Mouse (Mus musculus) forebrain, embryonic 16.5 days (tissue): ENCODE measurements around the gene Pgrmc2. TPM values are rescaled to one million over a fixed set of nuclear protein-coding genes. Genes with fewer than 3 reads are reported as not detected.

Experiments used
- ATAC-seq: fragments of 200-750 bp; cut with Nextera tagmentation; 2 replicates; pipeline ENCODE4 v1.8.0; 2017; ENCODE audit warnings: mild to moderate bottlenecking, moderate library complexity
- H3K27ac ChIP-seq: fragments of 300-500 bp; sonication (generic); 2 replicates; pipeline ENCODE4 v1.5.1; 2014; ENCODE audit warnings: low read length, control low read depth
- H3K27me3 ChIP-seq: fragments of 300-500 bp; sonication (generic); replicated peaks from 2 replicates; pipeline ENCODE4 v1.6.1; 2014; ENCODE audit warnings: low read length; ENCODE audit not compliant: control insufficient read depth, insufficient read depth
- H3K36me3 ChIP-seq: fragments of 300-500 bp; sonication (generic); 2 replicates; pipeline ENCODE4 v1.6.1; 2014; ENCODE audit not compliant: control insufficient read depth, insufficient read depth
- H3K4me1 ChIP-seq: fragments of 300-500 bp; sonication (generic); replicated peaks from 2 replicates; pipeline ENCODE4 v1.6.1; 2014; ENCODE audit warnings: low read length; ENCODE audit not compliant: control insufficient read depth, insufficient read depth
- H3K4me2 ChIP-seq: fragments of 300-500 bp; sonication (generic); 2 replicates; pipeline ENCODE4 v1.6.1; 2014; ENCODE audit warnings: mild to moderate bottlenecking, low read length, control low read depth
- H3K4me3 ChIP-seq: fragments of 300-500 bp; sonication (generic); replicated peaks from 2 replicates; pipeline ENCODE4 v1.5.1; 2014; ENCODE audit warnings: mild to moderate bottlenecking, low read length, control low read depth
- H3K9ac ChIP-seq: fragments of 300-500 bp; sonication (generic); replicated peaks from 2 replicates; pipeline ENCODE4 v1.6.1; 2014; ENCODE audit warnings: low read depth, low read length, control low read depth
- H3K9me3 ChIP-seq: fragments of 300-500 bp; sonication (generic); 2 replicates; pipeline ENCODE4 v1.6.1; 2016; ENCODE audit warnings: low read length; ENCODE audit not compliant: control insufficient read depth
- WGBS: fragments of 180-500 bp; shearing (Covaris S2); extraction: QIAGEN DNeasy Blood & Tissue Kit; methylation state at CpG from one replicate; pipeline ENCODE4 v1.1.7; 2014; 5-methylcytosine and 5-hydroxymethylcytosine counted together
- polyA plus RNA-seq: library from polyadenylated mRNA; unstranded; fragments of >200 nt; fragmentation: Nextera tagmentation; extraction: Ambion mirVana; gene quantifications from 2 replicates; pipeline ENCODE4 v1.2.1, GENCODE M21; 2015

The Pgrmc2 gene
- polyA plus RNA-seq, 1 experiment from 2014 or later = 29.1 TPM

- Histone ChIP-seq H3K4me1 (peaks cover 5% of the 10 kb centered on the region), H3K9me3 (0 out of 2 replicates have a peak, but pooled peaks cover 2% of the 10 kb centered on the region), H3K4me3 (no peak overlapping the region), H3K27ac (no peak overlapping the region), H3K4me2 (no peak overlapping the region), H3K9ac (no peak overlapping the region), H3K36me3 (no peaks in the 10 kb centered on the region), H3K27me3 (no peaks in the 10 kb centered on the region)
- no peak for ATAC-seq
- WGBS = 96% methylated on average over 3 of the region's 3 CpGs
Measured at GRCm38 (mm10) chr3:41053334-41053733, 29.5 kb downstream of the Pgrmc2 start.

GRCm38 (mm10) chr3:41047838-41048237 lies 35.0 kb downstream of the Pgrmc2 start:
- H3K9ac ChIP-seq = no peak overlapping the region
- H3K27ac ChIP-seq = no peak overlapping the region
- WGBS = 74% methylated on average over 6 of the region's 6 CpGs
- no peak overlapping the region for H3K4me2 ChIP-seq
- no peaks in the 10 kb centered on the region for H3K36me3 ChIP-seq
- H3K9me3 ChIP-seq = no peaks in the 10 kb centered on the region
- H3K4me1 ChIP-seq = no peaks in the 10 kb centered on the region
- H3K27me3 ChIP-seq = no peaks in the 10 kb centered on the region
- no peak overlapping the region for H3K4me3 ChIP-seq
- no peak for ATAC-seq

GRCm38 (mm10) chr3:41043756-41044354 lies 39.0 kb downstream of the Pgrmc2 start:
- H3K27me3 ChIP-seq = no peaks in the 10 kb centered on the region
- ATAC-seq = no peak
- H3K9me3 ChIP-seq = no peaks in the 10 kb centered on the region
- H3K4me3 ChIP-seq = no peak overlapping the region
- H3K27ac ChIP-seq = no peak overlapping the region
- no peaks in the 10 kb centered on the region for H3K36me3 ChIP-seq
- H3K9ac ChIP-seq = no peak overlapping the region
- no peaks in the 10 kb centered on the region for H3K4me1 ChIP-seq
- no peak overlapping the region for H3K4me2 ChIP-seq
- 81% methylated on average over 11 of the region's 11 CpGs for WGBS

GRCm38 (mm10) chr3:41042195-41042938 lies 40.5 kb downstream of the Pgrmc2 start:
- no peak overlapping the region for H3K27ac ChIP-seq
- peak; percentile 85 for ATAC-seq
- H3K4me2 ChIP-seq = no peak overlapping the region
- H3K4me1 ChIP-seq = no peaks in the 10 kb centered on the region
- no peaks in the 10 kb centered on the region for H3K36me3 ChIP-seq
- H3K27me3 ChIP-seq = no peaks in the 10 kb centered on the region
- no peak overlapping the region for H3K4me3 ChIP-seq
- 82% methylated on average over 4 of the region's 4 CpGs for WGBS
- no peaks in the 10 kb centered on the region for H3K9me3 ChIP-seq
- H3K9ac ChIP-seq = no peak overlapping the region

GRCm38 (mm10) chr3:41041241-41041640 lies 41.6 kb downstream of the Pgrmc2 start:
- no peaks in the 10 kb centered on the region for H3K4me1 ChIP-seq
- H3K4me3 ChIP-seq = no peak overlapping the region
- no peaks in the 10 kb centered on the region for H3K9me3 ChIP-seq
- H3K9ac ChIP-seq = no peak overlapping the region
- H3K27ac ChIP-seq = no peak overlapping the region
- WGBS = 74% methylated on average over 5 of the region's 5 CpGs
- H3K27me3 ChIP-seq = no peaks in the 10 kb centered on the region
- no peak for ATAC-seq
- no peak overlapping the region for H3K4me2 ChIP-seq
- no peaks in the 10 kb centered on the region for H3K36me3 ChIP-seq

- no peak overlapping the region for H3K9ac ChIP-seq
- no peaks in the 10 kb centered on the region for H3K9me3 ChIP-seq
- WGBS = 64% methylated on average over 5 of the region's 5 CpGs
- no peak for ATAC-seq
- no peak overlapping the region for H3K4me2 ChIP-seq
- H3K27ac ChIP-seq = no peak overlapping the region
- H3K4me1 ChIP-seq = no peaks in the 10 kb centered on the region
- H3K4me3 ChIP-seq = no peak overlapping the region
- H3K36me3 ChIP-seq = no peaks in the 10 kb centered on the region
- H3K27me3 ChIP-seq = no peaks in the 10 kb centered on the region
Measured at GRCm38 (mm10) chr3:41038297-41038916, 44.4 kb downstream of the Pgrmc2 start.

- Histone ChIP-seq H3K4me1 (no peaks in the 10 kb centered on the region), H3K9me3 (no peaks in the 10 kb centered on the region), H3K4me2 (no peak overlapping the region), H3K27me3 (no peaks in the 10 kb centered on the region), H3K4me3 (no peak overlapping the region), H3K36me3 (no peaks in the 10 kb centered on the region), H3K9ac (no peak overlapping the region), H3K27ac (no peak overlapping the region)
- ATAC-seq = no peak
- WGBS = 82% methylated on average over 12 of the region's 12 CpGs
Measured at GRCm38 (mm10) chr3:41031286-41032210, 51.3 kb downstream of the Pgrmc2 start.

GRCm38 (mm10) chr3:41030705-41031104 lies 52.1 kb downstream of the Pgrmc2 start:
- Histone ChIP-seq H3K9me3 (no peaks in the 10 kb centered on the region), H3K27me3 (no peaks in the 10 kb centered on the region), H3K4me3 (no peak overlapping the region), H3K27ac (no peak overlapping the region), H3K36me3 (no peaks in the 10 kb centered on the region), H3K9ac (no peak overlapping the region), H3K4me2 (no peak overlapping the region), H3K4me1 (no peaks in the 10 kb centered on the region)
- ATAC-seq = no peak
- 90% methylated on average over 1 of the region's 1 CpGs for WGBS

- Histone ChIP-seq H3K27ac (no peak overlapping the region), H3K36me3 (no peaks in the 10 kb centered on the region), H3K4me2 (no peak overlapping the region), H3K4me1 (0 out of 2 replicates have a peak, but pooled peaks cover 3% of the 10 kb centered on the region), H3K9ac (no peak overlapping the region), H3K4me3 (no peak overlapping the region), H3K27me3 (no peaks in the 10 kb centered on the region), H3K9me3 (no peaks in the 10 kb centered on the region)
- ATAC-seq = peak; percentile 89
- 27% methylated on average over 6 of the region's 6 CpGs for WGBS
Measured at GRCm38 (mm10) chr3:41021980-41022379, 60.9 kb downstream of the Pgrmc2 start.
